Comparison of ENCODE assay signal across 9 mouse cellular contexts in genomic region chr1:156931106-156931870, GRCm38 (mm10). TPM values are rescaled to one million over a fixed set of nuclear protein-coding genes. Genes with fewer than 3 reads are reported as not detected.
A peak's percentile ranks its signal among the peaks of the same experiment; 100 is the strongest.
DNase-seq lines count a peak whose midpoint lies in the region; ATAC-seq and TF ChIP-seq lines count a peak whose summit lies in the region.
"Had no signal": no experiment of that assay in that cellular context is flagged by ENCODE, and none has a peak within 500 bp of the region (broad histone marks: within the 10 kb centered on the region; RNA-seq: fewer than 3 reads in every experiment).

No protein-coding gene starts in this region.

- peaks cover 30% of the 10 kb centered on the region for H3K4me1 ChIP-seq in hindbrain, embryonic 10.5 days (replicated peaks)
- peaks cover 13% of the 10 kb centered on the region for H3K4me1 ChIP-seq in hindbrain, embryonic 12.5 days
- H3K4me1 ChIP-seq in CH12.LX (ENCODE audit: control insufficient read depth in 1 of 2, insufficient read depth in 2 of 2) = peaks cover 21 to 84% of the 10 kb centered on the region in 2 experiments
- peaks cover 19% of the 10 kb centered on the region for H3K4me1 ChIP-seq in liver, embryonic 16.5 days (ENCODE audit: control insufficient read depth, low read depth, low read length)
- H3K4me1 ChIP-seq in kidney, embryonic 14.5 days (ENCODE audit: control insufficient read depth, insufficient read depth, low read length) = 0 out of 2 replicates have a peak, but pooled peaks cover 12% of the 10 kb centered on the region

- peak in 1 of 2 experiments; percentile 24; a peak in 1 of 4 replicates for TF ChIP-seq CTCF in CH12.LX (conservative IDR thresholded peaks at IDR 0.05 in 1 of 2, IDR thresholded peaks at IDR 0.05 in 1 of 2; ENCODE audit: low read depth in 2 of 2, low read length in 2 of 2)

- no peak overlapping the region for H3K9ac ChIP-seq in hindbrain, embryonic 12.5 days
- peak overlapping the region; percentile 44 for H3K9ac ChIP-seq in CH12.LX (ENCODE audit: insufficient read depth, low read depth)
- H3K9ac ChIP-seq in liver, embryonic 16.5 days (ENCODE audit: low read depth, low read length) = no peak overlapping the region
- H3K9ac ChIP-seq in kidney, embryonic 14.5 days (ENCODE audit: low read depth, low read length) = no peak overlapping the region

- no peak overlapping the region for H3K4me3 ChIP-seq in hindbrain, embryonic 10.5 days
- no peak overlapping the region for H3K4me3 ChIP-seq in hindbrain, embryonic 12.5 days
- peak overlapping the region in 1 of 3 experiments; percentile 27 for H3K4me3 ChIP-seq in CH12.LX (replicated peaks in 1 of 3; ENCODE audit: low read depth in 2 of 3, low read length in 2 of 3, poor library complexity in 1 of 3)
- no peak overlapping the region for H3K4me3 ChIP-seq in liver, embryonic 16.5 days (ENCODE audit: low read depth, low read length)
- no peak overlapping the region for H3K4me3 ChIP-seq in kidney, embryonic 14.5 days (ENCODE audit: low read length)

- dilution Hi-C loops in CH12.LX (cut with MboI; ENCODE audit: extremely low pct_ligation_motif_present, extremely low pct_unique_long_range_greater_than_20kb, low sequenced_read_pairs) = no loop called here

- ATAC-seq in hindbrain, embryonic 12.5 days (ENCODE audit: low FRiP score) = no peak
- ATAC-seq in common myeloid progenitor, adult 5-6 weeks (replicated peaks; ENCODE audit: low read depth, poor library complexity, severe bottlenecking) = peak; percentile 27; the same call in 1 of the 2 replicates
- ATAC-seq in liver, embryonic 16.5 days (ENCODE audit: low read depth) = 0 out of 2 replicates have a peak, but pooled peaks have one; percentile 5
- no peak for ATAC-seq in kidney, embryonic 14.5 days (ENCODE audit: low FRiP score, low TSS enrichment)

- DNase-seq in hindbrain, embryonic 10.5 days (ENCODE audit: low spot score) = no peak
- DNase-seq in CH12.LX (ENCODE audit: extremely low read depth) = no peak
- DNase-seq in kidney, postnatal 25 days = no peak
- DNase-seq: adrenal gland, postnatal 36 days; kidney, adult 8-10 months had no signal

- in situ Hi-C loops in CH12.LX (cut with MboI; ENCODE audit: low pct_ligation_motif_present, low pct_unique_long_range_greater_than_20kb, low sequenced_read_pairs) = loop anchor here (5.0 kb wide), 2 partner anchors 66 to 116 kb away; no protein-coding TSS in a partner anchor

- 73% methylated on average over 10 of the region's 10 CpGs for WGBS in hindbrain, embryonic 10.5 days
- WGBS in hindbrain, embryonic 12.5 days = 68% methylated on average over 10 of the region's 10 CpGs
- WGBS in liver, embryonic 16.5 days (ENCODE audit: insufficient replicate concordance) = 42% methylated on average over 10 of the region's 10 CpGs
- 66% methylated on average over 10 of the region's 10 CpGs for WGBS in kidney, embryonic 14.5 days

- peak overlapping the region; percentile 50; the same call in 1 of the 2 replicates for H3K27ac ChIP-seq in hindbrain, embryonic 10.5 days
- H3K27ac ChIP-seq in hindbrain, embryonic 12.5 days = no peak overlapping the region
- peak overlapping the region; percentile 78 for H3K27ac ChIP-seq in CH12.LX (ENCODE audit: insufficient read depth, low read depth)
- no peak overlapping the region for H3K27ac ChIP-seq in liver, embryonic 16.5 days (ENCODE audit: low read length)
- no peak overlapping the region for H3K27ac ChIP-seq in kidney, embryonic 14.5 days (ENCODE audit: low read depth, low read length)

- no peak; the same call in 1 of the 2 replicates for TF ChIP-seq RAD21 in CH12.LX (IDR thresholded peaks at IDR 0.05; ENCODE audit: low read depth, low read length)

- TF ChIP-seq POLR2A in CH12.LX (IDR thresholded peaks at IDR 0.05; ENCODE audit: low read depth, low read length) = no peak; the same call in 1 of the 2 replicates

- H3K9me3 ChIP-seq in hindbrain, embryonic 10.5 days = 0 out of 2 replicates have a peak, but pooled peaks cover 2% of the 10 kb centered on the region
- no peaks in the 10 kb centered on the region for H3K9me3 ChIP-seq in hindbrain, embryonic 12.5 days (replicated peaks)
- H3K9me3 ChIP-seq in CH12.LX (replicated peaks; ENCODE audit: low read length) = no peaks in the 10 kb centered on the region
- no peaks in the 10 kb centered on the region for H3K9me3 ChIP-seq in liver, embryonic 16.5 days (replicated peaks; ENCODE audit: control insufficient read depth, low read length)
- H3K9me3 ChIP-seq in kidney, embryonic 14.5 days (ENCODE audit: control insufficient read depth, low read length) = no peaks in the 10 kb centered on the region

- no peak overlapping the region for H3K4me2 ChIP-seq in hindbrain, embryonic 12.5 days (replicated peaks)
- peak overlapping the region; percentile 35 for H3K4me2 ChIP-seq in CH12.LX (ENCODE audit: insufficient read depth, low read depth, poor library complexity, severe bottlenecking)
- no peak overlapping the region for H3K4me2 ChIP-seq in liver, embryonic 16.5 days (ENCODE audit: low read depth, low read length)
- H3K4me2 ChIP-seq in kidney, embryonic 14.5 days (replicated peaks; ENCODE audit: low read depth, low read length) = no peak overlapping the region

- TF ChIP-seq EP300 in CH12.LX (IDR thresholded peaks at IDR 0.05; ENCODE audit: low read length) = no peak; the same call in 1 of the 2 replicates

- H3K36me3 ChIP-seq in hindbrain, embryonic 10.5 days = 0 out of 2 replicates have a peak, but pooled peaks cover 3% of the 10 kb centered on the region
- H3K36me3 ChIP-seq in hindbrain, embryonic 12.5 days = no peaks in the 10 kb centered on the region
- H3K36me3 ChIP-seq in CH12.LX (replicated peaks in 1 of 2; ENCODE audit: control insufficient read depth in 1 of 2, insufficient read depth in 1 of 2, low read length in 1 of 2) = peaks cover 0 to 15% of the 10 kb centered on the region in 2 experiments
- H3K36me3 ChIP-seq in liver, embryonic 16.5 days (ENCODE audit: control insufficient read depth, insufficient read depth) = no peaks in the 10 kb centered on the region
- H3K36me3 ChIP-seq in kidney, embryonic 14.5 days (ENCODE audit: control insufficient read depth, insufficient read depth, low read length) = no peaks in the 10 kb centered on the region

- no peaks in the 10 kb centered on the region for H3K27me3 ChIP-seq in hindbrain, embryonic 10.5 days (ENCODE audit: insufficient read depth, poor library complexity, severe bottlenecking)
- H3K27me3 ChIP-seq in hindbrain, embryonic 12.5 days = no peaks in the 10 kb centered on the region
- no peaks in the 10 kb centered on the region for H3K27me3 ChIP-seq in CH12.LX (replicated peaks)
- no peaks in the 10 kb centered on the region for H3K27me3 ChIP-seq in liver, embryonic 16.5 days (ENCODE audit: control insufficient read depth, insufficient read depth, low read depth, low read length)
- H3K27me3 ChIP-seq in kidney, embryonic 14.5 days (ENCODE audit: control insufficient read depth, insufficient read depth, low read length) = no peaks in the 10 kb centered on the region

- peaks cover 97% of the 10 kb centered on the region for H3K79me2 ChIP-seq in CH12.LX (replicated peaks; ENCODE audit: control insufficient read depth, extremely low read depth, insufficient read depth, poor library complexity, severe bottlenecking)

TF ChIP-seq in CH12.LX, 34 proteins besides CTCF, POLR2A, EP300 and RAD21:
- TF ChIP-seq SMC3 (IDR thresholded peaks at IDR 0.05; ENCODE audit: low read depth, low read length) = peak; percentile 31
- no peak for TF ChIP-seq SIN3A (IDR thresholded peaks at IDR 0.05; ENCODE audit: low read length)

RNA-seq across cellular contexts. Expression of gene Ralgps2, which starts 8.1 kb away (rescaled TPM):
- polyA plus RNA-seq in hindbrain, embryonic 10.5 days (2016; fragmentation: Nextera tagmentation; extraction: Ambion mirVana) = 80.4 and 85.0 TPM in 2 replicates
- 123 and 132 TPM in 2 replicates for polyA plus RNA-seq in hindbrain, embryonic 12.5 days (2016; fragmentation: Nextera tagmentation; extraction: Ambion mirVana)
- total RNA-seq in CH12.LX (2012; rRNA removed) (149 and 174 TPM in 2 replicates), CH12.LX (2014; rRNA removed) (65.1 and 71.8 TPM in 2 replicates)
- 133 and 137 TPM in 2 replicates for polyA plus RNA-seq in CH12.LX (2012; ENCODE audit: insufficient read length, low read depth)
- total RNA-seq in common myeloid progenitor, adult 5-6 weeks (2017) = 35.6 and 36.2 TPM in 2 replicates
- 13.1 and 14.2 TPM in 2 replicates for polyA plus RNA-seq in liver, embryonic 16.5 days (2015; fragmentation: Nextera tagmentation; extraction: Ambion mirVana)
- polyA plus RNA-seq in kidney, embryonic 14.5 days (2014; fragmentation: Nextera tagmentation; extraction: Ambion mirVana) = 62.3 and 80.8 TPM in 2 replicates

Comparison
In these comparisons a context has a peak if more than half of its experiments do, and no peak if none do; other contexts are left out.
1. H3K27ac ChIP-seq: peak in hindbrain, embryonic 10.5 days (single experiment) and CH12.LX (single experiment); none in hindbrain, embryonic 12.5 days (single experiment), liver, embryonic 16.5 days (single experiment) and kidney, embryonic 14.5 days (single experiment).
2. ATAC-seq: peak in common myeloid progenitor, adult 5-6 weeks (single experiment) and liver, embryonic 16.5 days (single experiment); none in hindbrain, embryonic 12.5 days (single experiment) and kidney, embryonic 14.5 days (single experiment).